Mouse (Mus musculus) lung, adult 2 months (tissue): ENCODE measurements at regions not wholly inside any gene's neighbourhood (a gene's known extent, or its start where the extent isn't known, plus 50 kb on each side); places are given as distances from the start of the nearest gene placed in this dataset.

Source experiments
- CTCF ChIP-seq: fragments of 200-500 bp; IDR thresholded peaks from 2 replicates; pipeline ENCODE4 v1.5.1; 2011; ENCODE audit warnings: mild to moderate bottlenecking, low read length, control low read depth; ENCODE audit not compliant: insufficient read depth
- POLR2A ChIP-seq: fragments of 200-500 bp; IDR thresholded peaks from 2 replicates; pipeline ENCODE4 v1.6.1; 2011; ENCODE audit warnings: low read depth, mild to moderate bottlenecking, control low read depth, low read length, borderline replicate concordance; ENCODE audit errors: extremely low read depth

- TF ChIP-seq CTCF = no peak
- TF ChIP-seq POLR2A = no peak
These were observed 76.1 kb downstream of the Rps15a start for GRCm38 (mm10) chr7:118039862-118040261.
